Mouse (Mus musculus) retina, embryonic 14.5 days (tissue): Measurements from ENCODE around the gene Hoxb9.

Experiments used
- DNase-seq: peaks from one replicate; pipeline ENCODE4 v3.0.0-alpha.2; 2015; ENCODE audit warnings: low spot score

Hoxb9 gene

DNA sequence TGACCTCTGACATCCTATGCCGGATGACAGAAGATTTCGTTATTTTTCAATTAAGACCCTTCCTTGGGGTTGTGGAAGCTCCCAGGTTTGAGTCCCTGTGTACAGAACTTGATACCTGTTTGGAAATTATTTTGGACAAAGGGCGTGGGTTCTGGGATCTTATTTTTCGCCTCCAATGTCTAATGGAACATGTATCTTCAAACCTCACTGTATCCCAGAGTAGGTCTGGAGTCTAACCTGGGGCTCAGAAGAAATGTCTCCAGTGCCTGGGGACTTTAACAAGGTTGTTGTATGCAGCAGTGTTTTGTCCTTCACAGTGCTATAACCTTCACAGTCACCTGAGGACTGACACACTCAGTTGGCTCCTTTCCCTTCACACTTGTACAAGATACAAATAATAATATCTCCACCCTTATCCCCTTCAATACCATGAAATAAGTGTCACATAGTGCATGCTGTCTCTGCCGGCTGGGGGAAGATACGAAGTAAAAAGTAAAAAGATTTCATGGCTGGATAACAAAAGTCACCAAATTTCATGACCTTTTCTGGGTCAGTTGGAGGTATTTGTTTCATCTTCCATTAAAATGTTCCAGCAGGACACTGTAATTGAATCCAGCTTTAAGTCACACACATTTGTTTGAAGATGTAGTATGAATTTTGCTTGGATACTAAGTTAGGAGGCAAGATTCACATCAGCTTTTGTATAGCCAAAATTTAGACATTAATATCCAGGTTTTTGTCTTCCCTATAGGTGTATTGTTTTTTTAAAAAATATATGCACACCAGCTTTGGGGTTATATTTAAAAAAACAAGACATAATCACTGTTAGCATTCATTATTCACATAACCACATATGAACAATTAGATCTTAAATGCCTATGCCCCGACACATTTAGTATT lies 4.0 kb upstream of the Hoxb9 start:
- no peak for DNase-seq

DNA sequence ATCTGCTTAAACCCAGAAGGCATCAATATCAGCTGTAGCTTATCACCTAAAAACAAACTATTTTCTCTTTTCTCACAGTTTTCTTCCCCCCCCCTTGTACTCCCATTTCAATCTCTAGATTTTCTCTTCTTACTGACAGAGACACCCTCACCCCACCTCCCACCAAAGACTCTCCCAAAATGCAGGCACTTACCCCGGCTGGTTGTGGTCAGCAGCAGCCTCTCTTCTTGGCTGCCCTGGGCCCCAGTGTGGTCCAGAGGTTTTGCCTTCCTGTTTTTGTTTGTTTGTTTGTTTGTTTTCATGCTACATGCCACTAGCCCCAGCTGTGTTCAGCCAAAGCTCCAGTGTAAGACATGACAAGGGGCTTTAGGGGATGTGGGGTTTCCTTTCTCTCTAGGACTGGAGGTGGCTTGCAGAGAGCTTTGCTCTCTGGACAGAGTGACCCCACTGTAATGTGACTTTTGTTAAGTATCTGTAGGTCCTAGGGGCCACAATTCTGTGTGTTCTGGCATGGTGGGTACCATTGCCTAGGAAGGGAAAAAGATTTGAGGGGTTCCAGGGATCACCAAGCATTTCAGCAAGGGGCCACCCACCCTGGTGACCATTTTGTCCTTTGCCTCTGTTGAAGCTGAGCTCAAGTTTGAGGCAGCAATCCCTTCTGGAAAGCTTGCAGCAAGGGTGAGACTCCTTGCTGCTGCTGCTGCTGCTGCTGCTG lies 3.1 kb upstream of the Hoxb9 start:
- DNase-seq, result no peak

- no peak for DNase-seq
These were observed 1.4 kb upstream of the Hoxb9 start for GRCm38 (mm10) chr11:96269869-96270268.

- DNase-seq, result no peak
These were observed 319 bp downstream of the Hoxb9 start for GRCm38 (mm10) chr11:96271541-96272011.

DNA sequence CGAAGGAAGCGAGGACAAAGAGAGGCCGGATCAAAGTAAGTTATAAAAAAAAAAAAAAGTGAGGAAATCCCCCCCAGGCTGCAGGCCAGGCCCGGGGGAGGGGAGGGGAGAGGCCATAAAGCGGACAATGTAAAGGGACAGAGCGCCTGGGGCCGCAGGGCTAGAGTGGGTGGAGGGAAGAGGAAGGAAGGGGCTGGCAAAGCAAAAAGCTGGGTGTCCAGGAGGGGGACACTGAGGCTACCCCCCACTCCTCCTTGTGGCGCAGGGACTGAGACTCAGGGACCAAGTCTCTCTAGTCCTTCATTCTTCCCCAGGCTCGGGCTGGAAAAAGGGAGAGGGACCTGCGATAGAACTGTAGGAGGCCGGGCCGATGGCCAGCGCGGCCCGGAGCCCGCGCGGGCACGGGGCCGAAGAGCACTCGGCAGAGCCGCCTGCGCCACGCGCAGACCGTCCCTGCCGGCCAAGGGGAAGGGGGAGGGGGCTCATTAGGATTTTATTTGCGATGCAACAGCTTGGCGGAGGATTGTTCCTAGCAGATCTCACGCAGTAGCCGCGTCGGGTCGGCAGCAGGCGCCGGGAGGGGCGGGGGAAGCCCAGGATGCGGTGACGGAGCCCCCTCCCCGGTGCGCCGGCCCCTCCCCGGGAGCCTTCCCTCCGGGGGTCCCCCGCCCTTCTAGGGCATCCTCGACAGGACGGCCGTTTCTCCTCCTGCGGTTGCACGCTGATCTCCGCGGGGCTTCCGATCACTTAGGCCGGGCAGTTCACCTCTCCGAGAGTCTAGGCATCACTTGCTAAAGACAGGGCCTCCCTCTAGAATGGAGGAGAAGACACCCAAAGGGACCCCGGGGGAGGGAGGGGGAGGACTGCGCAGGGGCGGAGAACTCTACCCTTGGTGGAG lies 1.0 kb downstream of the Hoxb9 start:
- no peak for DNase-seq

GRCm38 (mm10) chr11:96274428-96274827 lies 3.2 kb downstream of the Hoxb9 start:
- DNase-seq, result no peak

DNA sequence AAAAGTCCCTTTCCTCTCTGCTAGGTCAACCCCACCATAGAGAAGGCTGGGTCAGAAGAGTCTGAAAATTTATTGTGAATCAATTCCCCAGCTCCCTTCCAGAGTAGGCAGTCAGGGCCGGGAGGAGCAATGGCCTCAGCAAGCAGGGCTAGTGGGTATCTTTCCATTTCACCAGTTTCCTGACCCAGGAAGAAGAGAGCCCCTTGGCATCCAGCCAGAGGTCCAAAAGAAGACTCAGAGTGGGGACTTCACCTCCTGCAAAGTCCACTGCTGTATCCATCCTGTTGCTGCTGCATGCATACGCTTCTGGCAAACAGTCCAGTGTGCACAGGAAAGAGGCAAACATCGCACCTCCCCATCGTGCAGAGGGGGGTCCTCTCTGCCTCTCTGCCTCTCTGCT lies 4.6 kb downstream of the Hoxb9 start:
- DNase-seq, result no peak

DNA sequence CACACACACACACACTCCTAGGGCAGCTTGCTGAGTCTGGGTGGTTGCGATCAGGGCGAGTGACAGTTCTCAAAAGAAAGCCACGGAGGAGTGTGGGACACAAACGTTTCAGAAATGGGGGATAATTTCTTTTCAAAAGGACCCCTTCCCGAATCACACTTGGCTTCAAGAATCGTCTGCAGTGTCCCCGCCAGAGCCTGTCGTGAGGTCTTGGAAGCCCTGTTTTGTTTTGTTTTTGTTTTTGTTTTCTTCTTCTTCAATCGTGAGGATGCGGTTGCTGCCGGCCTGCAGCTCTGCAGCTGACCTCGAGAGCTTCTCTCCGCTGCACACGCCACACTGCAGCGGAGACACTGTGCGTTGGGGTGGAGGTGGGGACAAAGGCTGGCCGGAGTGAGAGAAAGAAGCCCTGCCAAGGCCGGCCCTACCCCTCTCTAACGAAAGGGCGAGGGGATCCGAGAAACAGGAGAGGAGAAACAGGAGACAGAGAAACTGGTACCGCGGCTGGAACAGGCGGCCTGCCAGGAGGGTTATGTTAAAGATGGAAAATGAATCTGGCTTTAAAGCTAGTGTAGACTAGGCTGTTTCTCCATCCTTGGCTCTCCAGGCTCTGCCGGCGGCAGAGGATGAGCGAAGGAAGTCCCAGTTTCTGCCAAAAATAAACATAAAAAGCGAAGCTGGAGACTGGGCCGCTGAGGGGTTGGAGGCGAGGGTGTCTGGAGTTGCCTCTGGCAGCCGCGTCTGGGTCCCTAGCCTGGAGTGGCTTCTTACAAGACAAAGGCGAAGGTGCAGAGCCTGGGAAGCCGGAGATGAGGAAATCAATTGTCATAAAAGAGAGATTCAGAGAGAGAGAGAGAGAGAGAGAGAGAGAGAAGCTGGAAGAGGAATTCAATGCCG lies 6.1 kb downstream of the Hoxb9 start:
- DNase-seq, result no peak

DNA sequence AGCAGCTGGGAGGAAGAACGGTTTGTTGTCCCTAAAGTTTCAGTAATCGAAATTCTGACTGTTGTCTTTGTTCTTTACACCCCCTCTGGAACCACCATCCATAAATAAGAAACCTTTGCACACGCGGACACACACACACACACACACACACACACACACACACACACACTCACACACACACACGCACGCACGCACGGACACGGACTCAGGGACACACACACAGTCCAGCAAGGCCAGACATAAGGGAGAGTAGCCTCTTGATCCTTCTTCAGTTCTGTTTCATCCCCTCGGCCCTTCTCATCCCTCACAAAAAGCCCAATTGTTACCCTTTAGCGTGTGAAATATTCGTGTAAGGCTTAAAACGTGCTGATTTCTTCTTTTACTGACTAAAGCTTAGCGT lies 7.1 kb downstream of the Hoxb9 start:
- DNase-seq, result no peak

- DNase-seq, result peak; percentile 97
These were observed 7.5 kb downstream of the Hoxb9 start for GRCm38 (mm10) chr11:96278773-96279172.

DNA sequence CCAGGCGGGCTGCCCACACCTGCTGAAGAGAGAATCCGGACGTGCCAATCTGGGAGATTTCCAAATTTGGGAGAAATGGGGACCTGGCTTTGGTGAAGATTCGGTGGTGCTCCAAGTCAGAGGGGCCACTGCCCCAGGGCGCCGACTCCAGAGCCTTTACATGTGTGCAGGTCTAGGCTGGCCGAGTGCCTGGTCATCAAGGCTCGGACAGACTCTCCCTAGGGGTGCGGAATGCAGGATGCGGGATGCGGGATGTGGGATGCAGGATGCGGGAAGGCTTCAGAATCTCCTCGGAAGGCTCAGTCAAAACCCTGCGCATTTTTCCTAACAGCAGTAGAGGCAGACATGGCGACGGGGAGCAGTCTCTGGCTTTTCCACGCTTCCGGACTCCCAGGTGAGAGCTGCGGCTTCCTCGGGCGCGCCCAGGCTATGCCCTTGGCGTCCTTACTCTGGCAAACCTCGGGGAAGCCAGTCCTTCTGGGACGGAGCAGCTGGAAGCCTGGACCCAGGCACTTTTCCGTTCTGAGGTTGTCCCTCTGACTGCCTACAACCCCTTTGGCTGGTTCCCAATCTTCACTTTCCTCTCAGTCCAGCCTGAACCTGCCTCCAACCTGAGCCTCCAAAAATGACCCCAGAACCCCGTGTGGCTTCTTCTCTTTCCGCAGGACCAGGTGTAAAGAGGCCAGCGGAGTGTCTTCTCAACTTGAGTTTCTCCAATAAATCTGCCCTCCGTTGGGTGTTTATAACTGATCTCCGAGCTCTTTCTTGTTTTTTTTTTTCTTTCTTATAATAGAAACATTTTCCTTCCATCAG lies 8.4 kb downstream of the Hoxb9 start:
- no peak for DNase-seq

DNA sequence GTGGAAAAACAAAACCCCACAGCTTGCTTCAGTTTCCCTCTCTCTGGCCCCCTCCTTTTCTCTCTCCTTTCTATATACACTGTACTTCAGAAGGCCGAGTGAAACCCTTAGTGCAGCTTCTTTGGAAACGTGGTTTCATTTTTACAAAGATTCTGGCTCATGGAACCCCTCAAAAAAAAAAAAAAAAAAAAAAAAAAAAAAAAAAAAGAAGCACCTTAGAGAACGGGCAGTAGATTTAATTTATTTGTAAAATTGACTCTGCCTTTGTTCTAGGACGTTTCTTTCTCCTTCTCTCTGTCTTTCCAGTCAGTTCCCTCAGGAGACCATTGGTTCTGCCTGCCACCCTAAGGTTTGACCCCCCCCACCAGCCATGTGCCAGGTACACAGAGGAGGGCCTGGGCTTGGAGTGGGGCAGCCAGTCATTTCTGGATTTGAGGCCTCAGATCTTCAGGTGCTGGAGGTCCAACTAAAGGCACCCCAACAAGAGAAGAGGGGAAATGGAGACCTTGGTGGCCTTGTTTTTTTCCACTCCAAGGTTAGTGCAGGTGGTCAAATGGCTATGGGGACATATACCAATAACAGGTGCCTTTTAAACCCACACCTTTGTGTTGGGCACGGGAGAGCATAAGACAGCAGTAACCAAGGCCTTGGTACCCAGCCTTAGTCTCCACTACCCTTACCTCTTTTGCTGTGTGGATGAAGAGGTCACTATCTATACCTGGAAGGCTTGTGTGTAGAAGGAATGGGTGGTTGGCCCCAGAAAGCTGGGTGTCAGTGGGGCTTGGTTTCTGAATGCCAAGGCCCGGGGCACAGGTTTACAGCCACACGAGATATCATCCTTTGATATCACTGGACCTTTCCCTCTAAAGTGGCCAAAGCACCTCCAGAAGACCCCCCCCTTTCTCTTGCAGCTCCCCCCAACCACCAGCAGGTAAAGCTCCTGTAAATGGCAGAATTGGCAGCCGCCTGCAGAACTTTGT lies 9.4 kb downstream of the Hoxb9 start:
- no peak for DNase-seq

DNA sequence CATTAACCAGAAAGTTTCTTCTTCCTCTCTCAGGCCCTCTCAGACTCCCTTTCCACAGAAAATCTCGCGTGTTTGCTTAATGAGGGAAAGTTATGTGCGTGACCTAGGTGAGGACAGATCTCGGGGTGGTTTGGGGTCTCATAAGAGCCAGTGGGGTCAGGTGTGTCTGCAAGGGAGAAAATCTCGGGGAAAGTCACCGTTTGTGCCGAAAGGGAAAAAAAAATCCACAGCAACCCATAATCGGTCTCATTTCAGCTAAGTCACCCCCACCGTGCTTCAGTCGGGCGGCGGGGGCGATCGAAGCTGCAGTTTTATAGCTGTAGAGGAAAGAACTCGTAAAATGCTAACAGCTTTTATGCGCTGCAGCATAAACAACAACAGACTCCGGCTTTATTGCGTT lies 10.1 kb downstream of the Hoxb9 start:
- DNase-seq, result no peak

DNA sequence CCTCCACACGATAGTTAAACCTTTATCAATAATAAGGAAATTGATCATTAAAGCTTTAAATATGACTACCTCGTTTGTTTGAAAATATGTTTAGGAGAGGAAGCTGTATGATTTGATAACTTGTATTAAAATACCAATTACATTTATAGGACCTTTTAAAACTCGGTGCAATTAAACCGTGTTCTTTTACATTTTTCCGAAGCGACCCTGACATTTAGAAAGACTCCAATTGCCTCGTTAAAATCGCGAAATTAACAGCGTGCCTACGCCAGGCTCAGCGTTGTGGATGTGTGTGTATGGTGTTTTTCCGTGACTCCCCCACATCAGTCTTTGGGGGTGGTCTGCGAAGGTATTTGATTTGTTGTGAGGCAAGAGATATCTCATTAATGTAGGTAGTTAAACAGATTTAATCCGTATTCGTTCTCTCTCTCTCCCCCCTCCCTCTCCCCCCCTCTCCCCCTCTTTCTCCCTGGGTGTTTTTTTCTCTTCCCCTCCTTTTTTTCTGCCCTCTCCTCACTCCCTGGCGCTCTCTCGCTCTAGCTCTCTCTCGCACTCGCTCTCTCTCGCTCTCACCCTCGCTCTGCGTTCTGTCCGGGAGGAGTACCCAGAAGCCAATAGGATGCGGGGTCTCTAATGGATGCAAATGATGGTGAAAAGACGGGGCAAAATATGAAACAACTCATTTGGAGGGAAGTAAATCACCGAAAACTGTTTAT lies 10.8 kb downstream of the Hoxb9 start, which contains the start of gene Hoxb8:
Gene Hoxb8 (plus strand): TSS at position 51 of the 716 bp plus-strand sequence.
- no peak for DNase-seq

DNA sequence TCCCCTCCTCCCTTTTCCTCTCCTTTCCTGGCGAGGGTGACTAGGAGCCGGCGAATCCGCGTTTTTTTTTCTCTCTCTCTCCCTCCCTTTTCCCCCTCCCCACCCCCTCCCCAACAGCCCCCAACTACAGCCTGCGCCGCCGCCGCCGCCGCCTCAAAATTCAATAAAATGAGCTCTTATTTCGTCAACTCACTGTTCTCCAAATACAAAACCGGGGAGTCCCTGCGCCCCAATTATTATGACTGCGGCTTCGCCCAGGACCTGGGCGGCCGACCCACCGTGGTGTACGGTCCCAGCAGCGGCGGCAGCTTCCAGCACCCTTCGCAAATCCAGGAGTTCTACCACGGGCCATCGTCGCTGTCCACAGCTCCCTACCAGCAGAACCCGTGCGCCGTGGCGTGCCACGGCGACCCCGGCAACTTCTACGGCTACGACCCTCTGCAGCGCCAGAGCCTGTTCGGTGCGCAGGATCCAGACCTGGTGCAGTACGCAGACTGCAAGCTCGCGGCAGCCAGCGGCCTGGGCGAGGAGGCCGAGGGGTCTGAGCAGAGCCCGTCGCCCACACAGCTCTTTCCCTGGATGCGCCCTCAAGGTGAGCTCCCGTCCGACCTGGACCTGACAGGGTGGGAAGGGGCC lies 11.7 kb downstream of the Hoxb9 start:
- DNase-seq, result no peak

GRCm38 (mm10) chr11:96284041-96284749 lies 12.9 kb downstream of the Hoxb9 start:
- peak; percentile 68 for DNase-seq
